Mouse (Mus musculus): ENCODE measurements around the gene Mlkl. TPM values are rescaled to one million over a fixed set of nuclear protein-coding genes. Genes with fewer than 3 reads are reported as not detected.
"Not testable (repeated sequence)": the region's sequence is repeated elsewhere in the genome, so short reads cannot be mapped to it uniquely, and the experiment has no call there.

Gene Mlkl
- polyA plus RNA-seq, 1 experiment from 2014 or later = 0.44 TPM

DNA sequence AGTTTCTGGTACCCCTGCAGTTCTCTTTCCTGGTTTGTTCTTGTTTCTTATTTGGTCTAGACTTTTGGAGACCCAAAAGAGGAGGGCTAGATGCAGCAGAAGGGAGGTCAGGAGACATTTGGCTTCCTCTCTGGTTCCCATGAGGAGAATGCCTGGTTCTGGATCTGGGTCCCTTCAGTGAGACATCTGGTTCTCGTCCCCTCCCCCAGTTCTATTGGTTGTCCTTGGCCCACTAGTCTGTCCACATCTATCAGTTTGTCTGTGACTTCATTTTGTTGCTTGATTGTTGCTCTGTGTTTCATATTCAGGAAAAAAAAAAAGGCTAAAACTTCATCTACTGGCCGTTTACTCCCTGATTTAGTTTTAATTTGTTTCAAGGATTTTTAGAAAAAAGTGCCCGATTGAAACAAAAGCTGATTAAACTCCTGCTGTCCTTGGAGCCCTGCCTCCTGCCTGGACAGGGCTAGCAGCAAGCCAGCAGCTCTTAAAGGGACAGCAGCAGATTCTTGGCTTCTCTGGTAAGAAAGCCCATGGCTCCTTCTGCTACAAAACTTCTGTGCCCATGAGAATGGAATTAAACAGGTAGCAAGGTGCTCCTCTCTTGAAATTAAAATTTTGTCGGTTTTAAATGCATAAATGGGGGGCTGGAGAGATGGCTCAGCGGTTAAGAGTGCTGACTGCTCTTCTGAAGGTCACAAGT is 32.8 kb downstream of the Mlkl start:
- Histone ChIP-seq H3K4me3 (ENCODE audit: low read depth, low read length) (no peak overlapping the region), H3K27ac (replicated peaks; ENCODE audit: low read depth, low read length) (no peak overlapping the region), H3K27me3 (ENCODE audit: control insufficient read depth, insufficient read depth, low read length) (no peaks in the 10 kb centered on the region), H3K4me2 (ENCODE audit: low read depth, severe bottlenecking) (no peak overlapping the region), H3K36me3 (ENCODE audit: control insufficient read depth, insufficient read depth, low read length) (no peaks in the 10 kb centered on the region), H3K4me1 (ENCODE audit: control insufficient read depth, insufficient read depth, low read length) (no peaks in the 10 kb centered on the region), H3K9me3 (ENCODE audit: control insufficient read depth, low read length) (no peaks in the 10 kb centered on the region), H3K9ac (ENCODE audit: low read length) (no peak overlapping the region)
- ATAC-seq (ENCODE audit: insufficient number of reproducible peaks, low FRiP score, low TSS enrichment, low read depth) = no peak
- no peak for DNase-seq (ENCODE audit: low spot score)
- 33% methylated on average over 5 of the region's 5 CpGs for WGBS

- no peaks in the 10 kb centered on the region for H3K4me1 ChIP-seq (ENCODE audit: control insufficient read depth, insufficient read depth, low read length)
- H3K4me2 ChIP-seq (ENCODE audit: low read depth, severe bottlenecking) = no peak overlapping the region
- DNase-seq (ENCODE audit: low spot score) = no peak
- WGBS = 92% methylated on average over 3 of the region's 3 CpGs
- no peaks in the 10 kb centered on the region for H3K36me3 ChIP-seq (ENCODE audit: control insufficient read depth, insufficient read depth, low read length)
- H3K9ac ChIP-seq (ENCODE audit: low read length) = no peak overlapping the region
- H3K27ac ChIP-seq (replicated peaks; ENCODE audit: low read depth, low read length) = no peak overlapping the region
- no peak overlapping the region for H3K4me3 ChIP-seq (ENCODE audit: low read depth, low read length)
- no peaks in the 10 kb centered on the region for H3K9me3 ChIP-seq (ENCODE audit: control insufficient read depth, low read length)
- H3K27me3 ChIP-seq (ENCODE audit: control insufficient read depth, insufficient read depth, low read length) = no peaks in the 10 kb centered on the region
- ATAC-seq (ENCODE audit: insufficient number of reproducible peaks, low FRiP score, low TSS enrichment, low read depth) = no peak
These were observed 33.6 kb downstream of the Mlkl start for GRCm38 (mm10) chr8:111304359-111304758.

DNA sequence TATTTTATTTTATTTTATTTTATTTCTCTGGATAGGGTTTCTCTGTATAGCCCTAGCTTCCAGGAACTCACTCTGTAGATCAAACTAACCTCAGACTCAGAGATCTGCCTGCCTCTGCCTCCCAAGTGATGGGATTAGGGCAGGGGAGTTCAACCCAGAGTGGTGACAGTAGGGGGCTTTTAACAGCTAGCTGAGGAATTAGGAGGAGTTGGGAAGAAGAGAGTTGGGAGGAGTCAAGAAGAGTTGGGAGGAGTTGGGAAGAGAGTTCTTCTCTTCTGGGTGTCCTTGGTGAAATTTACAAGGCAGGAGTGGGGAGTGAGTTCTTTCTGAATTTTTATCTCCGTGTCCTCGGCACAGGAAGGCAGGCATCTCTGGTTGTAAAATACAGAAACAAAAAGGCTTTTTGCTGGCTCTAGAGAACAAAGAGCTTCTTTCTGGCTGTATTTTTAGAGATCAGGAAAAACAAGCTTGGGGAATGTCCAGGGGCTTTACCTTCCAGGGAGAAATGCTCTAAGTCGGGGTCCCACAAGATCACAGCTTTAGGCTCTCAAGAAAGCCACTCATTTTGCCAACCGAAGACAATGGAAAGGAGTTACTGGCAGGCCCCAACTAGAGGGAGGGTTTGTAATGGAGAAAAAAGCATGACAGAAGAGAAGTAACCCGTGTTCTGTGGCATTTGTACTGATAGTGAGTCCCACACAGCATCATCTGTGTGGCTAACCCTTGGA is 34.7 kb downstream of the Mlkl start:
- H3K9me3 ChIP-seq (ENCODE audit: control insufficient read depth, low read length); H3K9ac ChIP-seq (ENCODE audit: low read length); DNase-seq (ENCODE audit: low spot score); H3K4me1 ChIP-seq (ENCODE audit: control insufficient read depth, insufficient read depth, low read length); ATAC-seq (ENCODE audit: insufficient number of reproducible peaks, low FRiP score, low TSS enrichment, low read depth); H3K4me3 ChIP-seq (ENCODE audit: low read depth, low read length); H3K27ac ChIP-seq (replicated peaks; ENCODE audit: low read depth, low read length); H3K27me3 ChIP-seq (ENCODE audit: control insufficient read depth, insufficient read depth, low read length); H3K36me3 ChIP-seq (ENCODE audit: control insufficient read depth, insufficient read depth, low read length); H3K4me2 ChIP-seq (ENCODE audit: low read depth, severe bottlenecking): not testable (repeated sequence)
- 91% methylated on average over 5 of the region's 5 CpGs for WGBS

- peak overlapping the region; percentile 8; the same call in 1 of the 2 replicates for H3K4me2 ChIP-seq (ENCODE audit: low read depth, severe bottlenecking)
- ATAC-seq (ENCODE audit: insufficient number of reproducible peaks, low FRiP score, low TSS enrichment, low read depth) (no peak), DNase-seq (ENCODE audit: low spot score) (no peak)
- no peaks in the 10 kb centered on the region; the same call in 1 of the 2 replicates for H3K36me3 ChIP-seq (ENCODE audit: control insufficient read depth, insufficient read depth, low read length)
- no peaks in the 10 kb centered on the region for H3K27me3 ChIP-seq (ENCODE audit: control insufficient read depth, insufficient read depth, low read length)
- H3K4me1 ChIP-seq (ENCODE audit: control insufficient read depth, insufficient read depth, low read length) = no peaks in the 10 kb centered on the region
- peak overlapping the region; percentile 75; the same call in 1 of the 2 replicates for H3K4me3 ChIP-seq (ENCODE audit: low read depth, low read length)
- H3K9ac ChIP-seq (ENCODE audit: low read length) = no peak overlapping the region
- no peaks in the 10 kb centered on the region for H3K9me3 ChIP-seq (ENCODE audit: control insufficient read depth, low read length)
- 68% methylated on average over 11 of the region's 11 CpGs for WGBS
- H3K27ac ChIP-seq (replicated peaks; ENCODE audit: low read depth, low read length) = no peak overlapping the region
These were observed 37.1 kb downstream of the Mlkl start for GRCm38 (mm10) chr8:111300597-111301546.

DNA sequence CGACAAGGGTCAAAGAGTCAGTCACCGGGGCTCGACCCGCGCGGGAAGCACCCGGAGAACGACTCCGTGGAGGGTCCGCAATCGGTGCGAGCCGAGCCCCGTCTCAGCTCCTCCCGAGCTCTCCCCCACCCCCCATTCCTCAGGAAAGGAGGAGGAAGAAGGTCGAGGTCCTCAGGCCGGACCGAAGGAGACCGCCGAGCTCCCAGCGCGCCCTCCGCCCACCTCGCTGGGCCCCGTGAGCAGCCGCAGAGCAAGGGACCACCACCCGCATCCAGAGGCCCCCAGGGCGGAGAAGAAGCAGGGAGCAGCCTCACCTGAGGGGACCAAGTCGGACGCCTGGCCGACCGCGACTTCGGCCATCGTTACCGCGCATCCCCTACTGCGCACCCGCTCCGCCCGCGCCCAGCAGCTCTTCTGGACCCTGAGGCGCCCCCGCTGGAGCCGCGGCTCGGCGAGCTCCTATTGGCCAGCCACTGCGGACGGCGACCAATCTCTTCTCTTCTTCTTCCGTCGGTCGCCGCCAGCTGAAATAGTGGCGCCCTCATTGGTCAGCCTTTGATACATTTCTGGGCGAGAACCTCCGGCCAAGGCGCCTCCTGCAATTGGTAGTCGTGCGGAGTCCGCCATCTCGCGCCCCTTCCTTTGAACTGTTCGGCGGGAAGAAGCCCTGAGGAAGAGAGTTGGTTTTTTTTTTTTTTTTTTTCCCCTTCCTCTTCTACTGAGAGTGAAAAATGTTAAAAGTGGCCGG is 38.0 kb downstream of the Mlkl start, which contains the start of gene Rfwd3:
Gene Rfwd3, minus strand, starts transcription at position 402 of the 748 bp plus-strand sequence.
- peak within 1 kb of the TSS; percentile 91 for H3K9ac ChIP-seq (ENCODE audit: low read length)
- peaks cover 1% of the 10 kb centered on the region for H3K36me3 ChIP-seq (ENCODE audit: control insufficient read depth, insufficient read depth, low read length)
- WGBS = under 1% methylated on average over 67 of the region's 67 CpGs
- no peaks in the 10 kb centered on the region for H3K4me1 ChIP-seq (ENCODE audit: control insufficient read depth, insufficient read depth, low read length)
- H3K9me3 ChIP-seq (ENCODE audit: control insufficient read depth, low read length) = no peaks in the 10 kb centered on the region
- no peaks in the 10 kb centered on the region for H3K27me3 ChIP-seq (ENCODE audit: control insufficient read depth, insufficient read depth, low read length)
- H3K4me3 ChIP-seq (ENCODE audit: low read depth, low read length) = peak within 1 kb of the TSS; percentile 75
- peak within 1 kb of the TSS; percentile 51 for H3K4me2 ChIP-seq (ENCODE audit: low read depth, severe bottlenecking)
- ATAC-seq (ENCODE audit: insufficient number of reproducible peaks, low FRiP score, low TSS enrichment, low read depth) (peak; percentile 97), DNase-seq (ENCODE audit: low spot score) (peak; percentile 97)
- peak within 1 kb of the TSS; percentile 92 for H3K27ac ChIP-seq (replicated peaks; ENCODE audit: low read depth, low read length)

- Histone ChIP-seq H3K9ac (ENCODE audit: low read length) (peak overlapping the region; percentile 91), H3K27me3 (ENCODE audit: control insufficient read depth, insufficient read depth, low read length) (no peaks in the 10 kb centered on the region), H3K4me2 (ENCODE audit: low read depth, severe bottlenecking) (peak overlapping the region; percentile 51), H3K27ac (replicated peaks; ENCODE audit: low read depth, low read length) (peak overlapping the region; percentile 92; the same call in 1 of the 2 replicates), H3K9me3 (ENCODE audit: control insufficient read depth, low read length) (no peaks in the 10 kb centered on the region), H3K4me3 (ENCODE audit: low read depth, low read length) (peak overlapping the region; percentile 75), H3K4me1 (ENCODE audit: control insufficient read depth, insufficient read depth, low read length) (no peaks in the 10 kb centered on the region), H3K36me3 (ENCODE audit: control insufficient read depth, insufficient read depth, low read length) (peaks cover 5% of the 10 kb centered on the region)
- no peak for ATAC-seq (ENCODE audit: insufficient number of reproducible peaks, low FRiP score, low TSS enrichment, low read depth)
- under 1% methylated on average over 28 of the region's 28 CpGs for WGBS
- DNase-seq (ENCODE audit: low spot score) = peak; percentile 79
These were observed 38.6 kb downstream of the Mlkl start for GRCm38 (mm10) chr8:111299363-111299820.

DNA sequence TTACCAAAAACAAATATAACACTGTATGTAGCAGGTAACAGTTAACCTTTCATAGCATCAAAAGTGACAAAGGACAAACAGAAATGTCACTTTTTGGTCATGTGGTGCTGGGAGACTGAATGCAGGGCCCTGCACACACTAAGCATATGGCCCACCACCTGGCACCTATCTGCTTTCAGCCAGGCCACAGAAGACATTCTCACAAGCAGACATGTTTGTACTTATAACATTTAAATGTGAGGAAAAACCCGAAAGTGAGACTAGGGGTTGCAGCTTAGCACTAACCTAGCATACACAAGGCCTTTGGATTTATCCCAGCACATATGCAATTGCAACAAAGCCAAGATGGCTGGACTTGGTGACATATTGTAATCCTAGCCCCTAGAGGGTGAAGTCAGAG is 40.0 kb downstream of the Mlkl start:
- ATAC-seq (ENCODE audit: insufficient number of reproducible peaks, low FRiP score, low TSS enrichment, low read depth) (no peak), DNase-seq (ENCODE audit: low spot score) (no peak)
- Histone ChIP-seq H3K4me3 (ENCODE audit: low read depth, low read length) (no peak overlapping the region), H3K4me2 (ENCODE audit: low read depth, severe bottlenecking) (no peak overlapping the region), H3K36me3 (ENCODE audit: control insufficient read depth, insufficient read depth, low read length) (peaks cover 10% of the 10 kb centered on the region), H3K9ac (ENCODE audit: low read length) (no peak overlapping the region), H3K27ac (replicated peaks; ENCODE audit: low read depth, low read length) (no peak overlapping the region), H3K27me3 (ENCODE audit: control insufficient read depth, insufficient read depth, low read length) (no peaks in the 10 kb centered on the region), H3K4me1 (ENCODE audit: control insufficient read depth, insufficient read depth, low read length) (no peaks in the 10 kb centered on the region), H3K9me3 (ENCODE audit: control insufficient read depth, low read length) (no peaks in the 10 kb centered on the region)
- WGBS = 86% methylated on average over 1 of the region's 1 CpGs
